In genomic region chr5:66244043-66244660, GRCm38 (mm10) we compare ENCODE assay signal across 12 mouse cellular contexts. TPM values are rescaled to one million over a fixed set of nuclear protein-coding genes. Genes with fewer than 3 reads are reported as not detected.
DNase-seq lines count a peak whose midpoint lies in the region; ATAC-seq lines count a peak whose summit lies in the region.
"Had no signal": no experiment of that assay in that cellular context is flagged by ENCODE, and none has a peak within 500 bp of the region (broad histone marks: within the 10 kb centered on the region; RNA-seq: fewer than 3 reads in every experiment).

No protein-coding gene starts in this region.

- H3K9me3 ChIP-seq in forebrain, embryonic 16.5 days (ENCODE audit: control insufficient read depth, low read length) = no peaks in the 10 kb centered on the region
- no peaks in the 10 kb centered on the region for H3K9me3 ChIP-seq in midbrain, embryonic 11.5 days (ENCODE audit: control insufficient read depth, low read length)

- peaks cover 7% of the 10 kb centered on the region for H3K4me1 ChIP-seq in forebrain, embryonic 16.5 days (replicated peaks; ENCODE audit: control insufficient read depth, insufficient read depth, low read length)
- peaks cover 10% of the 10 kb centered on the region for H3K4me1 ChIP-seq in midbrain, embryonic 11.5 days (ENCODE audit: control insufficient read depth, insufficient read depth, low read length)

- peak; percentile 36 for ATAC-seq in forebrain, embryonic 16.5 days
- peak; percentile 73; the same call in 1 of the 2 replicates for ATAC-seq in midbrain, embryonic 11.5 days (ENCODE audit: low FRiP score)

- no peak overlapping the region for H3K4me2 ChIP-seq in forebrain, embryonic 16.5 days (ENCODE audit: low read length)
- H3K4me2 ChIP-seq in midbrain, embryonic 11.5 days = 0 out of 2 replicates have a peak overlapping the region, but pooled peaks have one; percentile 13
- H3K4me2 ChIP-seq: heart, embryonic 11.5 days; liver, embryonic 11.5 days had no signal

- H3K27ac ChIP-seq in forebrain, embryonic 16.5 days (ENCODE audit: low read length) = no peak overlapping the region
- peak overlapping the region; percentile 65 for H3K27ac ChIP-seq in midbrain, embryonic 11.5 days (ENCODE audit: low read depth, low read length)

- H3K9ac ChIP-seq in forebrain, embryonic 16.5 days (replicated peaks; ENCODE audit: low read depth, low read length) = no peak overlapping the region
- H3K9ac ChIP-seq in midbrain, embryonic 11.5 days (ENCODE audit: low read length) = no peak overlapping the region

- WGBS in forebrain, embryonic 16.5 days = 14% methylated on average over 6 of the region's 6 CpGs
- WGBS in midbrain, embryonic 11.5 days = 21% methylated on average over 6 of the region's 6 CpGs

- peak; percentile 11 for DNase-seq in adrenal gland, postnatal 14 days
- no peak for DNase-seq in adrenal gland, adult 18-20 months (ENCODE audit: low spot score in 2 of 2)
- DNase-seq in midbrain, embryonic 11.5 days (ENCODE audit: low spot score, missing footprints) = peak; percentile 88
- DNase-seq in retina, embryonic 14.5 days (ENCODE audit: low spot score) = peak; percentile 21
- DNase-seq in gastrocnemius, adult 8-10 months (ENCODE audit: low spot score in 2 of 2) = no peak
- no peak for DNase-seq in lung, postnatal 14 days
- DNase-seq in ovary, adult 18-20 months (ENCODE audit: low spot score) = no peak
- DNase-seq: cerebellum, postnatal 25 days; thymus, adult 18-20 months had no signal

- H3K36me3 ChIP-seq in forebrain, embryonic 16.5 days (ENCODE audit: control insufficient read depth, insufficient read depth) = no peaks in the 10 kb centered on the region
- no peaks in the 10 kb centered on the region for H3K36me3 ChIP-seq in midbrain, embryonic 11.5 days (ENCODE audit: control insufficient read depth, insufficient read depth, low read length)

- H3K27me3 ChIP-seq in forebrain, embryonic 16.5 days (replicated peaks; ENCODE audit: control insufficient read depth, insufficient read depth, low read length) = no peaks in the 10 kb centered on the region
- H3K27me3 ChIP-seq in midbrain, embryonic 11.5 days (ENCODE audit: control insufficient read depth, insufficient read depth, low read length) = no peaks in the 10 kb centered on the region

- no peak overlapping the region for H3K4me3 ChIP-seq in forebrain, embryonic 16.5 days (replicated peaks; ENCODE audit: low read length)
- no peak overlapping the region for H3K4me3 ChIP-seq in midbrain, embryonic 11.5 days (ENCODE audit: low read depth, low read length)

RNA-seq across cellular contexts. Expression of gene Nsun7, which starts 15.5 kb away (rescaled TPM):
- total RNA-seq in adrenal gland, postnatal 14 days (2021) = 0.48 and 1.2 TPM in 2 replicates
- total RNA-seq in adrenal gland, adult 18-20 months (2021) = under 1 TPM; 0.50 to 0.77 TPM
- 1.8 and 3.2 TPM in 2 replicates for polyA plus RNA-seq in forebrain, embryonic 16.5 days (2015; fragmentation: Nextera tagmentation; extraction: Ambion mirVana)
- polyA plus RNA-seq in midbrain, embryonic 11.5 days (2014; fragmentation: Nextera tagmentation; extraction: Ambion mirVana) = 0.49 and 0.62 TPM in 2 replicates
- not detected for total RNA-seq in gastrocnemius, adult 8-10 months (2022)
- polyA plus RNA-seq: liver, embryonic 11.5 days had no signal

Comparison
In these comparisons a context has a peak if more than half of its experiments do, and no peak if none do; other contexts are left out.
1. DNase-seq: peak in adrenal gland, postnatal 14 days (single experiment), midbrain, embryonic 11.5 days (single experiment) and retina, embryonic 14.5 days (single experiment); none in adrenal gland, adult 18-20 months (0 of 2), gastrocnemius, adult 8-10 months (0 of 2), lung, postnatal 14 days (single experiment) and ovary, adult 18-20 months (single experiment).